Mouse (Mus musculus): ENCODE data around the gene Psmd1. TPM values are rescaled to one million over a fixed set of nuclear protein-coding genes. Genes with fewer than 3 reads are reported as not detected.
"Not testable (repeated sequence)": the region's sequence is repeated elsewhere in the genome, so short reads cannot be mapped to it uniquely, and the experiment has no call there.

Gene Psmd1
- 131 and 142 TPM in 2 replicates for polyA plus RNA-seq (2015; fragmentation: Nextera tagmentation; extraction: Ambion mirVana)

DNA sequence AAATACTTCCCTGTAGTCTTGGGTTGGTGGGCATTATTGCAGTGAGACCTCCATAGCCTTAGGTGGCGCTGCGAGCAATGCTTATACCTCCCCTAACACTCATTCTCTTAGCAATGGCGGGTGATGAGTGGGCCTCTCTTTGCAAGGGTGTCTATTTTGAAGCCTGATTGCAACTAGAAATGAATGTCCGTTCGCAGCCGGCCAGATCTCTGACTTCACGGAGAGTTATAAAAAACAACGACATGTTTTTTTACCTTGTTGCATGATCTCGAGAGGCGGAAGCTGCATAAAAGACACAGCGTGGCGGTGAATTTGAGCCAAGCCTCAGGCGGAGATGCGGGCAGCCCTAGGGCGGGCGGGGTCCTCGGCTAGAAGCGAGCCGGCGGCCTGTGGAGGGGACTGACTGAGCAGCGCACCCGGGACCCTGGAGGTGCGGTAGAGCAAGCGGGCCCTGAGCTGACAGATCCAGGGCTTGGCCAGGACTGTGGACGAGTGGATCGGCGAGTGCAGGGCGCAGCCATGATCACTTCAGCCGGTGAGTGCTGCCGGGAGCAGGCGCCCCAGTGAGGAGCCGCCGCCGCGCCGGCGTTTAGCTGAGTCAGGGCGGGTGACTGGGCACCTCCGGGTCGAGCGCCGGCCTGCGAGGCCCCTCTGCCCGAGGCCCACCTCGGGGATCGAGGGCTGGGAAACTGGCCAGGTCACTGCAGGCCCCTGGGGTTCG lies at the start of gene Psmd1:
TSS of gene Psmd1 (plus strand) at position 117 of the 721 bp plus-strand sequence.
- peak within 1 kb of the TSS; percentile 98 for H3K9ac ChIP-seq (ENCODE audit: low read length)
- H3K4me2 ChIP-seq (ENCODE audit: low read depth, low read length) = peak within 1 kb of the TSS; percentile 96
- H3K4me1 ChIP-seq (ENCODE audit: control insufficient read depth, insufficient read depth, low read length) = peaks cover 16% of the 10 kb centered on the region
- ATAC-seq (replicated peaks; ENCODE audit: extremely low read depth, insufficient read depth, low FRiP score) = peak; percentile 88
- peaks cover 2% of the 10 kb centered on the region; the same call in 1 of the 2 replicates for H3K36me3 ChIP-seq (ENCODE audit: control insufficient read depth, insufficient read depth)
- H3K27ac ChIP-seq (ENCODE audit: low read length) = peak within 1 kb of the TSS; percentile 82
- H3K4me3 ChIP-seq (ENCODE audit: low read length) = peak within 1 kb of the TSS; percentile 98
- H3K27me3 ChIP-seq (ENCODE audit: control insufficient read depth, insufficient read depth, low read length) = no peaks in the 10 kb centered on the region
- peaks cover 4% of the 10 kb centered on the region for H3K9me3 ChIP-seq (replicated peaks; ENCODE audit: control insufficient read depth, low read length)
- WGBS = under 1% methylated on average over 47 of the region's 47 CpGs

DNA sequence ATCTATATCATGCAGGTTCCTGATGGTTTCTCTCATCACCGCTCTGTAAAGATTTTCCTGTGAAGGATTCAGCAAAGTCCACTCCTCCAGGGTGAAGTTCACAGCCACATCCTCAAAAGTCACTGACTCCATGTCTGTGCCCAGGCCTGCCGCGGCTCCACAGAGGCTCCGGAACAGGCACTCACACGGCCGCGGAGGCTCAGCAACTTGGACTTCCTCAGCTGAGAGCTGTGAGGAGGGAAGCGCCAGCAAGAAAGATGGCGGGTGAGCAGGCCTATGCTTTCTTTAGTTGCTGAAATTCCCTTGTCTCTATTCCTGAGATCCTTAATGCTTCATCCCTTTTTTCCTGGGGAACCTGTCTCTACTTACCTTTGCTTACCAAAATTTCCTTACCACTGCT lies 48.4 kb upstream of the Psmd1 start:
- not testable (repeated sequence) for ATAC-seq (replicated peaks; ENCODE audit: extremely low read depth, insufficient read depth, low FRiP score); H3K27ac ChIP-seq (ENCODE audit: low read length); H3K4me3 ChIP-seq (ENCODE audit: low read length); H3K9ac ChIP-seq (ENCODE audit: low read length); H3K36me3 ChIP-seq (ENCODE audit: control insufficient read depth, insufficient read depth); H3K4me1 ChIP-seq (ENCODE audit: control insufficient read depth, insufficient read depth, low read length); H3K4me2 ChIP-seq (ENCODE audit: low read depth, low read length); H3K9me3 ChIP-seq (replicated peaks; ENCODE audit: control insufficient read depth, low read length)
- 94% methylated on average over 9 of the region's 9 CpGs for WGBS
- peaks cover 28% of the 10 kb centered on the region for H3K27me3 ChIP-seq (ENCODE audit: control insufficient read depth, insufficient read depth, low read length)

DNA sequence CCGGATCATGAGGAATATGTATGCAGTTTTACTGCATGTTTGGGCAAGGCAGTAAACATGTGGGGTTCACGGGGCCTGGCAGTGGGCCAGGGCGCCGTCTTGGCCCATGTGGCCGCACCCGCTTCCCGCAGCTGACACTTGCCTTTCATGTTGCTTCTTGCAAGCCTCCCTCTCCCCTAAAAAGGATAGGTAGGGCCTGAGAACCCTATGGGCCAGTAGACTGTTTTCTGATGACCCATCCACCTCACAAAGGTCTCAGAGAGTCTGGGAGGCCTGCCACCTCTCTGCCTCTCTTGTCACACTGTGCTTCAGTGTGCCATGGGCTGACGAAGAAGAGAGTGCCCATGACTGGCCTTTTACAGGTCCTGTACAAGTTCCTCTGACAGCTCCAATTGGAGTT lies 47.7 kb upstream of the Psmd1 start, which contains the start of gene Spata3:
TSS of gene Spata3 (plus strand) at position 301 of the 400 bp plus-strand sequence.
- H3K27me3 ChIP-seq (ENCODE audit: control insufficient read depth, insufficient read depth, low read length) = peaks cover 31% of the 10 kb centered on the region
- H3K36me3 ChIP-seq (ENCODE audit: control insufficient read depth, insufficient read depth) = no peaks in the 10 kb centered on the region
- ATAC-seq (replicated peaks; ENCODE audit: extremely low read depth, insufficient read depth, low FRiP score) = no peak
- no peak within 1 kb of the TSS for H3K4me3 ChIP-seq (ENCODE audit: low read length)
- no peak within 1 kb of the TSS for H3K27ac ChIP-seq (ENCODE audit: low read length)
- 90% methylated on average over 8 of the region's 8 CpGs for WGBS
- no peak within 1 kb of the TSS for H3K9ac ChIP-seq (ENCODE audit: low read length)
- no peaks in the 10 kb centered on the region for H3K9me3 ChIP-seq (replicated peaks; ENCODE audit: control insufficient read depth, low read length)
- H3K4me1 ChIP-seq (ENCODE audit: control insufficient read depth, insufficient read depth, low read length) = peaks cover 3% of the 10 kb centered on the region; the same call in 1 of the 2 replicates
- H3K4me2 ChIP-seq (ENCODE audit: low read depth, low read length) = no peak within 1 kb of the TSS

DNA sequence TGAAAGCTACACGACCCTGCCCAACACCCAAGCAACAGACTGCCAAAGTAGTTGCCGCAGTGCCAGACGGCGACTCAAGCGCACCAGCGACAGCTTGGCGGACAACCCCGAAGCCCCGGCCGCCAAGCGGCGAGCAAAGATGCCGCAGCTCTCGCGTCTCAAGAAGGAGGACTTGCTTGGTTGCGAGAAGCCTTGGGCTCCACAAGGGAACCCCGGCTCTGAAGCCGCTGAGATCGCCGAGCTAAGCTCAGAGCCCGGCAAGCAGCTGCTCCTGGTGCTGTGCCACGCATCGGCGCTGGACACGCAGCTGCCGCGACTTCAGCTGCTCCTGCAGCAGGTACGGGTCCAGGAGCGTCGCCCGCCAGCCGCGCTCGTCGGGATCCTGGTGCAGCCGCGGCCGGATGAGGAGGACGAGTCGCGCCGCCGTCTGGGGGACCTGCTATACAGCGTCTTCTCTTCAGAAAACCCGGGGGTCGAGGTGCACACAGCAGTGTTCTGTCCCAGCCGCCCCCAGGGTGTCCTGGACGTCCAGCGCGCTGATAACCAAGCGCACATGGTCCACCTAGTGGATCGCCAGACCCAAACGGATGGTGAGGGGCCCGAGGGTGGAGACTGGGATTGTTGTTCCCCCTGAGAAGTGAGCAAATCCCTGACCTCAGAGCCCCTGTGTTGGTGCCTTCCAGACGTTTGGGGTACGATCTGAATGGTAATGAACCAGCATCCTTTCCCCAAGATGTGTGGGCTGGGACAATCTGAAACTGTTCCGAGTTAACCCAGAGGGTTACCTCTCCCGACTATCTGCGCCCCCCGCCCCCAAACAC lies 45.7 kb upstream of the Psmd1 start:
- WGBS = 3% methylated on average over 60 of the region's 60 CpGs
- peaks cover 31% of the 10 kb centered on the region for H3K27me3 ChIP-seq (ENCODE audit: control insufficient read depth, insufficient read depth, low read length)
- no peak overlapping the region for H3K27ac ChIP-seq (ENCODE audit: low read length)
- H3K9me3 ChIP-seq (replicated peaks; ENCODE audit: control insufficient read depth, low read length) = no peaks in the 10 kb centered on the region
- no peaks in the 10 kb centered on the region for H3K36me3 ChIP-seq (ENCODE audit: control insufficient read depth, insufficient read depth)
- peak overlapping the region; percentile 65 for H3K4me3 ChIP-seq (ENCODE audit: low read length)
- H3K4me1 ChIP-seq (ENCODE audit: control insufficient read depth, insufficient read depth, low read length) = peaks cover 3% of the 10 kb centered on the region; the same call in 1 of the 2 replicates
- H3K4me2 ChIP-seq (ENCODE audit: low read depth, low read length) = peak overlapping the region; percentile 99
- peak overlapping the region; percentile 66 for H3K9ac ChIP-seq (ENCODE audit: low read length)
- ATAC-seq (replicated peaks; ENCODE audit: extremely low read depth, insufficient read depth, low FRiP score) = no peak

DNA sequence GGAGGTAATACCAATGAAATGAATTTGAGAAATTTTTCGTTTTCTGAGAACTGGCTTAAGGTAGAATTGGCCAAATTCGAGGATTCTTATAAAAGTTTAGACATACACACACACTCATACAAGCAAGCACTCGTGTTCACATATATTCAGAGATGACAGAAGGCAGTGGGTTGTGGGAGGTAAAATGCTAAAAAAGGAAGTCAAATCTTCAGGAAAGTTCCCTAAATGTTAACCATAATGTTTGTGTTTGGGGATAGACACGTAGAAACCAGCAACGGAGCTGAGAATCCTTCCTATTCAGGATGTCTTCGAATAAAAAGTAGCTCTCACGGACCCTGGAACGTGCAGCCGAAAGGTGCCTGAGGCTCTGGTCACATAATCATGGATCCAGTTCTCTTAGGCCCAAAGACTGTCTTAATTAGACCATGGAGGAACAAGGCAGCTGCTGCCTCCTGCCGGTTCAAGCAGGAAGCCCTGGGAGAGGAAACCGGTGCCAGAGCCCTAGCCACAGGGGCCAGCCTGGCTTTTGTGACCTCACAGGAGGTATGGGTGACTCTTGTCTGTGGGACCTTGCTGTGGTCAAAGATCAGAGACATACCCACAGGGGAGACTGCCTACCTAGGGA lies 42.7 kb upstream of the Psmd1 start:
- no peak overlapping the region for H3K27ac ChIP-seq (ENCODE audit: low read length)
- WGBS = 70% methylated on average over 11 of the region's 11 CpGs
- H3K4me3 ChIP-seq (ENCODE audit: low read length) = no peak overlapping the region
- H3K27me3 ChIP-seq (ENCODE audit: control insufficient read depth, insufficient read depth, low read length) = peaks cover 31% of the 10 kb centered on the region
- no peaks in the 10 kb centered on the region for H3K36me3 ChIP-seq (ENCODE audit: control insufficient read depth, insufficient read depth)
- H3K4me1 ChIP-seq (ENCODE audit: control insufficient read depth, insufficient read depth, low read length) = peaks cover 3% of the 10 kb centered on the region; the same call in 1 of the 2 replicates
- H3K4me2 ChIP-seq (ENCODE audit: low read depth, low read length) = no peak overlapping the region
- no peaks in the 10 kb centered on the region for H3K9me3 ChIP-seq (replicated peaks; ENCODE audit: control insufficient read depth, low read length)
- no peak for ATAC-seq (replicated peaks; ENCODE audit: extremely low read depth, insufficient read depth, low FRiP score)
- no peak overlapping the region for H3K9ac ChIP-seq (ENCODE audit: low read length)

DNA sequence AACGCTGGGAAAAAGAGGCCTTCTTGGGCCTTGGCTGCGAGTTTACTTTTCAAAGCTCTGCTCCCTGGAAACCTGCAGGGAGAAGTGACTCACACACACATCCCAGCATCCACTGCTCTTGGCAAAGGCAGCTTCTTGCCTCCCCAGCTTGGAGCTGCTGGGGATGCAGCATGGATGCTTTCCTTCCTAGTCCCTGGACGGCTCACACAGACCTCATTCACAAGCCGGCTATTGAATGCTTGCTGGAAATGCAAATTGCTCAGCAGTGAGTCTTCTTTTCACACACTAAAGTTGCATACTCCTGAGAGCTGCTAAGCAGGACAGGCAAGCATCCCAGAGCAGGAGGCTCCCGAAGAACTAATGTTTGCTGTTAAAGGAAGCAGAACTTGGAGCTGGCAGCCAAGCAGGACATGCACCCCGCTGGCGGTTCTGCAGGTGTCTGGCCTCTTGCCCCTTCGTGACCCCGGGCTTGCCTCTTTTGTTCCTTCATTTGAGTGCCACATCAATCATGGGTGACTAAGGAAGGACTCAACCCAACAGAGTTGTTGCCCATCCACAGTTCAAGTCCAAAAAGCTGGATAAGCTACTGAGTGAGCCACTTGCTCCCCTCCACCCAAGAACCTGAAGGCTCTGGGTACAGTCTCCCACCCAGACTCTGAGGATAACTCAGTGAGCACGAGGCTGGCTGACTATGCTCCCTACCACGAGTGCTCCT lies 31.8 kb upstream of the Psmd1 start:
- no peak overlapping the region for H3K4me2 ChIP-seq (ENCODE audit: low read depth, low read length)
- no peak for ATAC-seq (replicated peaks; ENCODE audit: extremely low read depth, insufficient read depth, low FRiP score)
- WGBS = 31% methylated on average over 11 of the region's 11 CpGs

DNA sequence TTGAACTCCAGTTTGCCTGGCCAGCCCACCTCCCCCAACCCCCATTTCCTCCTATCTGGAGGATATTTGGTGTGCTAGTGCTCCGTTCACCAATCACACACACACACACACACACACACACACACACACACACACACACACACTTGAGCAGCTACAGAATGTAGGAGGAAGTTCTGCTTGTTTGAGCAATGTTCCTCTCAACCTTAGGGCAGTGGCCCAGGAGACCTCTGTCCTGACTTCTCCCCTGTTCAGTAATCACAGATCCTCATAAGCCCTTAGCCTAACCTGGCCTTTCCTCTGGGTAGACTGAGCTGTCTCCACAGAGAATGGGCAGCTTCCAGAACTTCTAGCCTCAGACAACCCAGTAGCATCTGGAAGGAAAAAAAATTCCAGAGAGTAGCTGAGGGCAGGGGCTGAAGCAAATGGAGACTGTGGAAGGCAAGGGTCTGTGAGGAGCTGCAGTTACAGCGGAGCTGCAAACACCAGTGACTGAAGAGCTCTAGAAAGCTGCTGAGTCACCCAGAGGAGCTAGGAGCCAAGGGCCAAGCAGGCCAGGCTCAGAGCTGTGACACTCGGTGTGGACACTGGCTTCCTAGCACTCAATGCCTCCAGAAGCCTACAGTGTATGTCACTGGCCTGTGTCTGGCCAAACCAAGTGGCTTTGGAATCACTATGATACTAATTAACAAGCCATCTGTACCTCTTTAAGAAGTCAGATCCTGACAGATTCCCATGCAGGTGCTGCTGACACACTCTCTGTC lies 25.8 kb upstream of the Psmd1 start:
- no peak for ATAC-seq (replicated peaks; ENCODE audit: extremely low read depth, insufficient read depth, low FRiP score)
- H3K27me3 ChIP-seq (ENCODE audit: control insufficient read depth, insufficient read depth, low read length) = peaks cover 2% of the 10 kb centered on the region; the same call in 1 of the 2 replicates
- H3K27ac ChIP-seq (ENCODE audit: low read length) = no peak overlapping the region
- no peak overlapping the region for H3K4me3 ChIP-seq (ENCODE audit: low read length)
- H3K4me1 ChIP-seq (ENCODE audit: control insufficient read depth, insufficient read depth, low read length) = no peaks in the 10 kb centered on the region
- peaks cover 5% of the 10 kb centered on the region for H3K9me3 ChIP-seq (replicated peaks; ENCODE audit: control insufficient read depth, low read length)
- no peak overlapping the region for H3K4me2 ChIP-seq (ENCODE audit: low read depth, low read length)
- no peaks in the 10 kb centered on the region for H3K36me3 ChIP-seq (ENCODE audit: control insufficient read depth, insufficient read depth)
- H3K9ac ChIP-seq (ENCODE audit: low read length) = no peak overlapping the region
- WGBS = 45% methylated on average over 3 of the region's 3 CpGs

More for the DNA sequence above, 31.8 kb upstream of the Psmd1 start:
- H3K36me3 ChIP-seq (ENCODE audit: control insufficient read depth, insufficient read depth) = no peaks in the 10 kb centered on the region
- no peaks in the 10 kb centered on the region for H3K27me3 ChIP-seq (ENCODE audit: control insufficient read depth, insufficient read depth, low read length)
- H3K9me3 ChIP-seq (replicated peaks; ENCODE audit: control insufficient read depth, low read length) = no peaks in the 10 kb centered on the region
- no peak overlapping the region for H3K27ac ChIP-seq (ENCODE audit: low read length)
- no peak overlapping the region for H3K9ac ChIP-seq (ENCODE audit: low read length)
- H3K4me1 ChIP-seq (ENCODE audit: control insufficient read depth, insufficient read depth, low read length) = no peaks in the 10 kb centered on the region
- H3K4me3 ChIP-seq (ENCODE audit: low read length) = no peak overlapping the region

DNA sequence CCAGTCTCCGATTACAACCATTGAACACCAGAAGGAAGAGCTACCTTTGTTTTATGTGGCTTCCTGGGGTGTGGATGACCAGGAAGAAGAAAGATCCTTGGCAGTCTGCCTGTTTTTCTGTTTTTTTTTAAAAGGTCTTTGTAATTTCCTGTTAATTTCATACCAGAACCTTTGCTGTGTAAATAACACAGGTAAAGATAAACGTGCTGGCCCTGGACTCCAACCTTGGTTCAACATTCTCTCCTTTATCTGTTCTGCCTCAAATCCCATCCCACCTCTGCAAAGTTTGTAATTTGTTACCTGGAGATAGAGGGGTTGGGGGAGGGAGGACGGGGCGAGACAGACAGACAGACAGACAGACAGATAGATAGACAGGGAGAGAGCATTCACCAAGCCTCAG lies 24.1 kb upstream of the Psmd1 start:
- no peaks in the 10 kb centered on the region for H3K36me3 ChIP-seq (ENCODE audit: control insufficient read depth, insufficient read depth)
- 66% methylated on average over 4 of the region's 4 CpGs for WGBS
- peaks cover 5% of the 10 kb centered on the region for H3K9me3 ChIP-seq (replicated peaks; ENCODE audit: control insufficient read depth, low read length)
- H3K4me1 ChIP-seq (ENCODE audit: control insufficient read depth, insufficient read depth, low read length) = no peaks in the 10 kb centered on the region
- no peak overlapping the region for H3K4me2 ChIP-seq (ENCODE audit: low read depth, low read length)
- H3K27me3 ChIP-seq (ENCODE audit: control insufficient read depth, insufficient read depth, low read length) = peaks cover 12% of the 10 kb centered on the region
- H3K4me3 ChIP-seq (ENCODE audit: low read length) = no peak overlapping the region
- no peak for ATAC-seq (replicated peaks; ENCODE audit: extremely low read depth, insufficient read depth, low FRiP score)
- no peak overlapping the region for H3K9ac ChIP-seq (ENCODE audit: low read length)
- H3K27ac ChIP-seq (ENCODE audit: low read length) = no peak overlapping the region

Data from heart, embryonic 16.5 days (tissue).